Mouse (Mus musculus) kidney, postnatal 10 days (tissue): ENCODE measurements around the gene Slc35c1.

ENCODE experiments used
- DNase-seq: peaks from one replicate; pipeline ENCODE4 v3.0.0; 2021; ENCODE audit warnings: mixed read lengths

Gene Slc35c1

DNA sequence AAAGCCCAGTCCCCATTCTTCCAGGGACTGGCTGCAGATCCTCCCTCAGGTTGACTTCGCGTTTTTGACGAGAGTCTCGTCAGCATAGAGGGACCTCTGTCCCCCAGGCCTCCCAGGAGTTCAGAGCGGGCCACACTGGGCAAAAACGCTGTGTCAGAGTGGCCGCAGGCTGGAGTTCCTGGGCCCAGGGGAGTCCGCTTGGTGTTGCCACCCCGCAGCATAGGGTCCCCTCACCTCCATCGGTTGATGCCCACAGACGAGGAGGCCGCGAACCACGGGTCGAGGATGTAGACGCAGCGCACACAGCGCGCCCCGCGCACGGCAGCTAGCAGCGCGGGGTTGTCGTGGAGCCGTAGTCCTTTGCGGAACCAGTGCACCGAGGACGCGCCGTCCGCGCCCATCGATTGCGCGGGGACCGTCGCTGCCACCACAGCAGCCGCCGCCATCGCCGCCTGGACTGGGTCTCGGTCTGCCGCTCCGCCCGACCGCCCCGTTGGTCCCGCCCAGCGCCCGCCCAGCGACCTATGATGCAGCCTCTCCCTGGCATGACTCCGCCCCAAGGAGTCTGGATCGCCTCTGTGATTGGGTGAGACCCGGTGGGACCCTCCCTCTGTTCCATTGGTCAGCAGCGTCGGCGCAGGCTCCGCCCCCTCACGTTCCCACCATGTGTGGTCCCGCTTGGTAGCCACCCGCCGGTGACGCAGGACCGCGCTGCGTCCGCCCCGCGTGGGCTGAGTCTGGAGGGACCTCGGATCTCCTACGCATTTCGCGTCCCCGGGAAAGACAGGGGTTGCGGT lies 26.6 kb downstream of the Slc35c1 start, which contains the start of gene Cry2:
Cry2 (minus strand) TSS at position 466 of the 797 bp plus-strand sequence.
- DNase-seq: peak; percentile 99

DNA sequence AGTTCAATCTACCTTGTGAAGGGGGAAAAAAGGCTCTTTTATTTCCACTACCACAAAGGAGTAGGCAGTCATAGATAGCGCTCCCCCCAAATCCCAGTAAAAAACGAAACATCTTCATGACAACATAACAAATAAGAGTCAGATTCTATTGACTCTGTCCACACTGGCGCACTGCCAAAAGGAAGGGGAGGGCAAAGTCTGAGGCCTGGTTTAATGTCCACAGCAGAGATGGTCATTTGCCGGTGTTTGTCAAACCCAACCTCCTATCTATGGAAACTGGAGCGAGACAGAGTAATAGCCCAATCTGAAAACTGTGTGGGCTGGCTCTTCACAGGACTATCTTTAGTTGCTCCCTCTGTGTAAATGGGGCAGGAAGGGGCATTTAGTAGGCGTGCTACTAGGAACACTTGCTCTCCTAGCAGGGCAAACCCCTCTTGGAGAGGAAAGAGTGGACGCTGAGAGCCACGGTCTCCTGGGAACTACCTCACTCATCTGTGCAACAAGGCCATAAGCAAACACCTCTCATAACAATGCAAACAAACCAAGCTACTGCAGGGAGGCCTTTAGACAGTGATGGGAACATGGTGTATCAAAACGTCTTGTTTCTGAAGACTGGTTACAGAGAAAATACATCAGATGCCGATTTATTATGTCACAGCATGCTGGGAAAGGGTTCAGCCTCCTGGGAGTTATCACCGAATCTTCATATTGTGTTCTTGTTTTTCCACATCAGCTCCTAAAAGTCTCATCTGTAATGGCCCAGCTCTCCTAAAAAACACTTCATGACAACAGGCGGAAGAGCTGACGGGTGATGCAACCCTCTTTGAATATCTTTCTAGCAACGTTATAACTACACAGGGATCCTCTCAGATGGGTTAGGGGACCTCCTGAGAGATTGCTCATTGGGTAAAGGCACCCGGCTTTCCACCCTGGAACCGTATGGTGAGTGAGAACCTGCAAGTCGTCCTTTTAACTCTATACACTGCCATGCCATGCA lies 27.7 kb downstream of the Slc35c1 start:
- peak; percentile 90 for DNase-seq

GRCm38 (mm10) chr2:92431611-92432179 lies 28.6 kb downstream of the Slc35c1 start:
- peak; percentile 35 for DNase-seq

DNA sequence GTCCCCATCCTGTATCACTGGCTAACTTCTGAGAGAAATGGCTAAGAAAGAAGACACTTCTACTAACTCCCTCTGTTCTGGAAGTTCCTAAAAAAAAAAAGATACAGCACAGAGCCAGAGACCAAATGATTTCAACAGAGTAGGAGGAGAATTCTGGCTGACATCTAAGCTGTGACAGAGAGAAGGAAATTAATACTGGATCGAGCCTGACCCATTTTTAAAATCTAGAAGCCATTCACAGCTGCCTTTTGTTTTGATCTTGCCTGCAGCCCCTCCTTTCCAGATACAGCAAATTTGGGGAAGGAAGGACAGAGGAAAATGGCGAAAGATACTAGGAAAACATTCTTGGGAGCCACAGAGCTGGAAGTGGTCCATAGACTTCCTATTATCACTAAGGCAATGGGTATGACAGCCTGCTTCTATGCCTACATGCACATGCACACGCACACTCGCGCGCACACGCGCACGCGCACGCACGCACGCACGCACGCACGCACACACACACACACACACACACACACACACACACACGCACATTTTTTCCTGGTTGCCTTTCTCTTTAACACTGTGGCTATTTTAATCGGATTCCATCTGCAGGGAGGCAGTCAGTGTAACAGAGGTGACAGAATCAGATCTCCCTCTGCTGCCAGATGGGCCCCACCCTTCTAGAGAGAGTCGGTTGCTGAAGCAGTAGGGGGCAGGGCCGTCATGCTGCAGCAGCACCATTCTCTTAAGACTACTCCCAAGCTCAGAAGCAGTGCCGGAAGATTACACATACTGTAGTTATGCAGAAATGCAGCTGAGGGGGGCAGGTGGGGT lies 29.4 kb downstream of the Slc35c1 start:
- peak; percentile 71 for DNase-seq

GRCm38 (mm10) chr2:92430089-92430488 lies 30.2 kb downstream of the Slc35c1 start:
- DNase-seq: no peak

GRCm38 (mm10) chr2:92427882-92428281 lies 32.5 kb downstream of the Slc35c1 start:
- peak; percentile 86 for DNase-seq

- DNase-seq: peak; percentile 62
These were observed 33.9 kb downstream of the Slc35c1 start for GRCm38 (mm10) chr2:92426426-92426825.

DNA sequence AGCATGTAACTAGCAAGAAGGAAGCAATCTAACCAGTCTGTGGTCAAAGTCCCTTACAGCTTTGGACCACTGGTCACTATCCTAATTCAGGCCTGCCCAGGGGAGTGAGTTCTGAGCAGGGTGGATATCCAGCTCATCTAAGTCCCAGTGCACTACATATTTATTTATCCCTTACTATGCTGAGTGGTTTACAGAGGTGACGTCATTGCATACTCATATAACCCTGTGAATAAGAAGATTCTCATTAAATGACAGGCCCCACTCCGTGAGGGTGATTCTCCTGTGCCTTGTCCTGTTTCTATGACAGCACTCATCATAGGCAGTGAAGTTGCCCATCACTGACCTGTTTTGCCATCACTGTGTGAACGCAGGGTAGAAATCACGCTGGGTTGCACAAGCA lies 35.0 kb downstream of the Slc35c1 start:
- DNase-seq: no peak

GRCm38 (mm10) chr2:92424462-92425308 lies 35.7 kb downstream of the Slc35c1 start:
- peak; percentile 60 for DNase-seq

- peak; percentile 93 for DNase-seq
These were observed 36.5 kb downstream of the Slc35c1 start for GRCm38 (mm10) chr2:92423702-92424461.

DNA sequence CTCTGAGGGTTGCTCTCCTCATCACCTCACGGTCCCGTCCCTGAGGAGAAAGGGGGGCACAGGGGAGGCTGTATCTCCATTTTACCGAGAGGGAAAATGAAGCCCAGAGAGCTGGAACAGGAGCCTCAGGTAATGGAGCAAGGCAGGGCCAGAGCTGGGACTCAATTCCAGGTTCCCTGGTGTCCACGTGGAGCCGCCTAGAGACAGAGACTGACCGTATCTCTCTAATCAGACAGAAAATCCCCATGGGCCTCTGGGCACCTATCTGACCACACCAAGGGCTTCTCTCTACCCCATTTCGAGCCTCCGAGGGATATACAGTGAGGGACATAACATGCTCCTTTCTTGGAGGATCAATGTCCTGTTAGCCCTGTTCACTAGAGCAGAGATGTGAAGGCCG lies 37.2 kb downstream of the Slc35c1 start:
- no peak for DNase-seq

GRCm38 (mm10) chr2:92422388-92423135 lies 37.8 kb downstream of the Slc35c1 start:
- DNase-seq: peak; percentile 42

GRCm38 (mm10) chr2:92421723-92422387 lies 38.5 kb downstream of the Slc35c1 start:
- DNase-seq: no peak

- DNase-seq: peak; percentile 40
These were observed 48.6 kb downstream of the Slc35c1 start for GRCm38 (mm10) chr2:92411705-92412104.

DNA sequence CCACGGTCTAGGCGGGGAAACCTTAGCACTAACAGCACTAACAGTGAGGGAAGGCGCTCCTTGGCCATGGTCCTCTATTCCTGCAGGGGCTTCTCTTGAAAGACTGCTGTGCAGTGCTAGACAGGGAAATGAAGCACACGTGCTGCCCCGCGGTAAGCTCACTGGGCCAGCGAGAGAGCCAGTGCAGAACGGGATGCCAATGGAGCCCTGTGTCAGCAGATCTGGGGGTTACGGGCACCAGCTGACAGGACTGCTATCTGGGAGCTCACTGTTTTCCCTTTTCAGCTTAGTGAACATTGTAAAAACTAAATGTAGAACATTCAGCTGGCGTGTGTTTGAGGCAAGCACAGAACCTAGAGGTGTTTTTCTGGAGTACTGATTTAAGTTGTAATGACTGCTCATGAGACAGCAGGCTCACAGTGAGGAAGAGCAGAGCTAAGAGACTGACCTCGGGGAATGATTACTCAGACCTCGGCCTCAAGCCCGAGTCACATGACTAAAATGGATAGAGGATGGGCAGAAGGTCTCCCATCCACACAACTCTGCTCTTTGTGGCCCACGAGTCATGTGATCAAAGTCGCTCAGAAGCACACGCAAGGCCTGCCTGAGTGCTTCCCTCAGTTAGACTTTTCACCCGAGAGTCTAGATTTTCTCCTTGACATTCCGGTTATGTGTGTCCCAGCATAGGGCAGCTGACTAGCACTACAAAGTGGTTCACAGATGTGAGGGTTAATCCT lies 51.9 kb downstream of the Slc35c1 start:
- DNase-seq: no peak

GRCm38 (mm10) chr2:92405687-92406086 lies 54.7 kb downstream of the Slc35c1 start:
- DNase-seq: no peak

DNA sequence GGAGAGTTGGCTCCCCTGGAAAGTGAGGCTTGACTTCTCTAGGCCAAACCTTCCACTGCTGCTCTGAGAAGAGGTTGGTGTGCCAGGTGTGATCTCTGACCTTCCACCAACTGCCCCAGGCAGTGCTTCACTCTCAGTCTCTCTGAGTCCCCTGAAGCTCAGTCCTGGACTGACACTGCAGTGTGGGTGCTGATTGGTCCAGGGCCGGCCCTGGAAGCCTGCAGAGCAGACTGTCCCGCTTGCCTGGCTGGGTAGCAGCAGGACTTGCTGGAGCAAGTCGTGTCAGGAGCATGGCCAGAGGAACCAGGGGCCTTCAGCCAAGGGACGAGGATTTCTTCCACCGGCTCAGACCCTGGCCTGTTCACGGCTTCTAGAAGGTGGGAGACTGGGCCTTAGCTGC lies 55.6 kb downstream of the Slc35c1 start:
- DNase-seq: no peak

DNA sequence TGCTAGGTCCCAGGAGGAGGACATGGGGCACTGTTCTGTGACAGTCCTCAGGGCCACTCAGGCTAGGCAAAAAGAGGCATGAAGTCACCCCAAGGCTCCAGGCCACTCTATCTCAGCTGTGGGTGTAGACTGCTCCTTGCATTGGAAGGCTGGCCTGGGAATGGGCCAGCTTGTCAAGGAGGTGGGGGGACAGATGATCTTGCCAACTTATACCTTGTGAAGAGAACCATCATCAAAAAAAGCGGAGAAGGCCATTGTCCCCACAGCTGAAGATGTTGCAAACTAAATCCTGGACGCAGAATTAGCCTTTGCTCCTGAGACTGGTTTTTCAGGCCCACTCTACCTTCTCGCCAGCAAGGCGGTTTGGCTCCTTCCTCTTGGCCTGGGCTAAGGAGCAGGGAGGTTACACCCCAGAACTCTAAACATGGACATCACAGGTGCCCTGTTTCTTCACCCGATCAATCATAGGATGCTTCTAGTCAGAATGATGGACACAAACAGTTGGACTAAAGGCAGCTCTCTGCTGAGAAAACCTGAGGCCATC lies 56.5 kb downstream of the Slc35c1 start:
- DNase-seq: no peak
